14 mouse cellular contexts compared by ENCODE assay signal in genomic region chr1:159523069-159523468, GRCm38 (mm10). TPM values are rescaled to one million over a fixed set of nuclear protein-coding genes. Genes with fewer than 3 reads are reported as not detected.
DNase-seq lines count a peak whose midpoint lies in the region; ATAC-seq and TF ChIP-seq lines count a peak whose summit lies in the region.
"Had no signal": no experiment of that assay in that cellular context is flagged by ENCODE, and none has a peak within 500 bp of the region (broad histone marks: within the 10 kb centered on the region; RNA-seq: fewer than 3 reads in every experiment).

No protein-coding gene starts in this region.

- no peaks in the 10 kb centered on the region for H3K9me3 ChIP-seq in hindbrain, embryonic 11.5 days (ENCODE audit: control insufficient read depth, low read length)
- no peaks in the 10 kb centered on the region for H3K9me3 ChIP-seq in hindbrain, embryonic 12.5 days (replicated peaks)
- no peaks in the 10 kb centered on the region for H3K9me3 ChIP-seq in neural tube, embryonic 13.5 days
- no peaks in the 10 kb centered on the region for H3K9me3 ChIP-seq in hindbrain, postnatal 0 days (ENCODE audit: low read length)
- H3K9me3 ChIP-seq: embryonic facial prominence, embryonic 12.5 days; midbrain, embryonic 12.5 days had no signal

- H3K4me1 ChIP-seq in hindbrain, embryonic 11.5 days (replicated peaks; ENCODE audit: control insufficient read depth, insufficient read depth, low read length), result no peaks in the 10 kb centered on the region
- H3K4me1 ChIP-seq in hindbrain, embryonic 12.5 days, result 0 out of 2 replicates have a peak, but pooled peaks cover 10% of the 10 kb centered on the region
- peaks cover 12% of the 10 kb centered on the region for H3K4me1 ChIP-seq in neural tube, embryonic 13.5 days (replicated peaks)
- H3K4me1 ChIP-seq in hindbrain, postnatal 0 days (ENCODE audit: insufficient read depth, low read length), result no peaks in the 10 kb centered on the region; the same call in 1 of the 2 replicates
- H3K4me1 ChIP-seq: embryonic facial prominence, embryonic 12.5 days had no signal

- ATAC-seq in hindbrain, embryonic 11.5 days (ENCODE audit: low FRiP score), result 0 out of 2 replicates have a peak, but pooled peaks have one; percentile 6
- no peak; the same call in 1 of the 2 replicates for ATAC-seq in hindbrain, embryonic 12.5 days (ENCODE audit: low FRiP score)
- 0 out of 2 replicates have a peak, but pooled peaks have one; percentile 5 for ATAC-seq in neural tube, embryonic 13.5 days (ENCODE audit: low read depth)
- 0 out of 2 replicates have a peak, but pooled peaks have one; percentile 11 for ATAC-seq in hindbrain, postnatal 0 days
- ATAC-seq: CD4-positive, CD25-positive, alpha-beta regulatory T cell, adult 4 months; intestine, embryonic 16.5 days had no signal

- H3K4me2 ChIP-seq in hindbrain, embryonic 11.5 days (replicated peaks; ENCODE audit: low read depth, low read length), result no peak overlapping the region
- H3K4me2 ChIP-seq in hindbrain, embryonic 12.5 days (replicated peaks), result no peak overlapping the region
- H3K4me2 ChIP-seq in neural tube, embryonic 13.5 days, result no peak overlapping the region
- H3K4me2 ChIP-seq in hindbrain, postnatal 0 days (ENCODE audit: low read depth, low read length), result no peak overlapping the region

- intact Hi-C loops in left cerebral cortex, postnatal 4 days (cut with DNase I), result loop anchor here (2.0 to 5.0 kb wide), 2 partner anchors 556 to 659 kb away; no protein-coding TSS in a partner anchor

- DNase-seq in hindbrain, embryonic 11.5 days (ENCODE audit: low spot score), result no peak
- no peak for DNase-seq in neural tube, embryonic 10.5 days (ENCODE audit: extremely low spot score, low spot score)
- peak; percentile 28 for DNase-seq in hindbrain, postnatal 0 days (ENCODE audit: low spot score)
- DNase-seq in left cerebral cortex, postnatal 4 days, result no peak
- no peak for DNase-seq in frontal cortex, postnatal 10 days (ENCODE audit: low spot score in 2 of 2)

- no peak overlapping the region for H3K9ac ChIP-seq in hindbrain, embryonic 11.5 days (ENCODE audit: low read depth, low read length)
- no peak overlapping the region for H3K9ac ChIP-seq in hindbrain, embryonic 12.5 days
- H3K9ac ChIP-seq in neural tube, embryonic 13.5 days, result no peak overlapping the region
- no peak overlapping the region for H3K9ac ChIP-seq in hindbrain, postnatal 0 days (replicated peaks; ENCODE audit: low read length)
- H3K9ac ChIP-seq: embryonic facial prominence, embryonic 12.5 days had no signal

- no peak overlapping the region for H3K4me3 ChIP-seq in hindbrain, embryonic 11.5 days (ENCODE audit: low read depth, low read length)
- no peak overlapping the region for H3K4me3 ChIP-seq in hindbrain, embryonic 12.5 days
- no peak overlapping the region for H3K4me3 ChIP-seq in neural tube, embryonic 13.5 days
- no peak overlapping the region for H3K4me3 ChIP-seq in hindbrain, postnatal 0 days (ENCODE audit: low read length)
- H3K4me3 ChIP-seq: embryonic facial prominence, embryonic 12.5 days had no signal

- no peak overlapping the region for H3K27ac ChIP-seq in hindbrain, embryonic 11.5 days (ENCODE audit: low read depth, low read length)
- no peak overlapping the region for H3K27ac ChIP-seq in hindbrain, embryonic 12.5 days
- no peak overlapping the region for H3K27ac ChIP-seq in neural tube, embryonic 13.5 days (replicated peaks)
- H3K27ac ChIP-seq in hindbrain, postnatal 0 days, result no peak overlapping the region
- H3K27ac ChIP-seq: embryonic facial prominence, embryonic 12.5 days; midbrain, embryonic 12.5 days had no signal

- H3K27me3 ChIP-seq in hindbrain, embryonic 11.5 days (ENCODE audit: control insufficient read depth, insufficient read depth, low read length), result no peaks in the 10 kb centered on the region
- H3K27me3 ChIP-seq in hindbrain, embryonic 12.5 days, result peaks cover 11% of the 10 kb centered on the region
- H3K27me3 ChIP-seq in neural tube, embryonic 13.5 days, result peaks cover 17% of the 10 kb centered on the region; the same call in 1 of the 2 replicates
- no peaks in the 10 kb centered on the region for H3K27me3 ChIP-seq in hindbrain, postnatal 0 days (ENCODE audit: insufficient read depth, low read length)

- no peak for TF ChIP-seq CTCF in hindbrain, postnatal 0 days (IDR thresholded peaks at IDR 0.05; ENCODE audit: low read depth)

- no peaks in the 10 kb centered on the region for H3K36me3 ChIP-seq in hindbrain, embryonic 11.5 days (ENCODE audit: control insufficient read depth, insufficient read depth, low read length)
- H3K36me3 ChIP-seq in hindbrain, embryonic 12.5 days, result no peaks in the 10 kb centered on the region
- no peaks in the 10 kb centered on the region for H3K36me3 ChIP-seq in neural tube, embryonic 13.5 days
- no peaks in the 10 kb centered on the region for H3K36me3 ChIP-seq in hindbrain, postnatal 0 days (ENCODE audit: insufficient read depth, low read length)
- H3K36me3 ChIP-seq: embryonic facial prominence, embryonic 12.5 days; midbrain, embryonic 12.5 days had no signal

- WGBS in hindbrain, embryonic 11.5 days, result 74% methylated on average over 2 of the region's 2 CpGs
- 67% methylated on average over 2 of the region's 2 CpGs for WGBS in hindbrain, embryonic 12.5 days
- WGBS in neural tube, embryonic 13.5 days, result 72% methylated on average over 2 of the region's 2 CpGs
- 52% methylated on average over 2 of the region's 2 CpGs for WGBS in hindbrain, postnatal 0 days

RNA-seq across cellular contexts. Expression of gene Tnr, which starts 0.5 kb away (rescaled TPM):
- polyA plus RNA-seq in hindbrain, embryonic 11.5 days (2014; fragmentation: Nextera tagmentation; extraction: Ambion mirVana), result 0.32 and 0.49 TPM in 2 replicates
- 1.3 and 1.4 TPM in 2 replicates for polyA plus RNA-seq in hindbrain, embryonic 12.5 days (2016; fragmentation: Nextera tagmentation; extraction: Ambion mirVana)
- polyA plus RNA-seq in neural tube, embryonic 13.5 days (2015; fragmentation: Nextera tagmentation; extraction: Ambion mirVana), result 1.5 and 2.4 TPM in 2 replicates
- total RNA-seq in hindbrain, postnatal 0 days (2014; rRNA removed), result 51.5 and 58.0 TPM in 2 replicates
- polyA plus RNA-seq in hindbrain, postnatal 0 days (2015; fragmentation: Nextera tagmentation; extraction: Ambion mirVana), result 5.4 and 6.0 TPM in 2 replicates
- 10 to 100 TPM; 72.5 to 90.4 TPM for total RNA-seq in left cerebral cortex, postnatal 4 days (2021)
- total RNA-seq: hematopoietic stem cell, adult 5-6 weeks; liver, adult 2 months had no signal
- polyA plus RNA-seq: CD4-positive, CD25-positive, alpha-beta regulatory T cell, adult 4 months; limb, embryonic 11.5 days; liver, adult 2 months had no signal
